Mouse (Mus musculus): ENCODE measurements around the gene Eci2. TPM values are rescaled to one million over a fixed set of nuclear protein-coding genes. Genes with fewer than 3 reads are reported as not detected.
"Not testable (repeated sequence)": the region's sequence is repeated elsewhere in the genome, so short reads cannot be mapped to it uniquely, and the experiment has no call there.

The Eci2 gene
- polyA plus RNA-seq, 1 experiment: 61.1 TPM

GRCm38 (mm10) chr13:34964866-34965265, 62.0 kb downstream of the Eci2 start:
- Histone ChIP-seq H3K27ac (ENCODE audit: insufficient read depth, low read length) (no peak overlapping the region), H3K4me1 (ENCODE audit: control insufficient read depth, insufficient read depth, low read length) (peaks cover 2% of the 10 kb centered on the region), H3K4me3 (ENCODE audit: insufficient read depth, low read length) (no peak overlapping the region)
- TF ChIP-seq CTCF (IDR thresholded peaks at IDR 0.05; ENCODE audit: extremely low read depth, insufficient read depth, low read length) (no peak), POLR2A (IDR thresholded peaks at IDR 0.05; ENCODE audit: extremely low read depth, insufficient read depth, low read length) (no peak)

DNA sequence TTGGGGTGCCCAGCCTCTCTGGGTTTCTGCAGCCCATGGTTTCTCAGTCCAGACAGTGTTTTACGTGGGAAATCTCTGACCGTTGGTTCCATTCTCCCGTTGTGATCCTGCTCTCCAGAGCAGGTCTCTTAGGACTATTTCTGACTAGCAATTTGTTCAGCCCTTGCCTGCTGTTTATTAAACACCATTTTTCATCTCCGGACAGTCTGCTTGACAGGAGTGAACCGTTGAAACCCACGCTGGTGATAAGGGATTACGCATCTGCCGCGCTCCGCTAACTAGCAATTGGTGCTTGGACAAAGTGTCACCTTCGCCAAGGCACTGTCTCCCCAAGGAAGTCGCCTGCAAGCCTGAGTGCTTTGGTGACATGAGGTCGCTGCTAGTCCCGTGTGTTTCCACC, 62.5 kb downstream of the Eci2 start:
- no peak for TF ChIP-seq POLR2A (IDR thresholded peaks at IDR 0.05; ENCODE audit: extremely low read depth, insufficient read depth, low read length)
- no peak for TF ChIP-seq CTCF (IDR thresholded peaks at IDR 0.05; ENCODE audit: extremely low read depth, insufficient read depth, low read length)
- Histone ChIP-seq H3K27ac (ENCODE audit: insufficient read depth, low read length) (no peak overlapping the region), H3K4me1 (ENCODE audit: control insufficient read depth, insufficient read depth, low read length) (peaks cover 2% of the 10 kb centered on the region), H3K4me3 (ENCODE audit: insufficient read depth, low read length) (no peak overlapping the region)

GRCm38 (mm10) chr13:34963511-34964397, 63.1 kb downstream of the Eci2 start, which contains the start of gene Eci3:
Gene Eci3 (minus strand): TSS chr13:34963810.
- Histone ChIP-seq H3K27ac (ENCODE audit: insufficient read depth, low read length) (no peak within 1 kb of the TSS), H3K4me3 (ENCODE audit: insufficient read depth, low read length) (no peak within 1 kb of the TSS), H3K4me1 (ENCODE audit: control insufficient read depth, insufficient read depth, low read length) (peaks cover 2% of the 10 kb centered on the region)
- TF ChIP-seq CTCF (IDR thresholded peaks at IDR 0.05; ENCODE audit: extremely low read depth, insufficient read depth, low read length): no peak
- no peak for TF ChIP-seq POLR2A (IDR thresholded peaks at IDR 0.05; ENCODE audit: extremely low read depth, insufficient read depth, low read length)

- peaks cover 2% of the 10 kb centered on the region for H3K4me1 ChIP-seq (ENCODE audit: control insufficient read depth, insufficient read depth, low read length)
- H3K4me3 ChIP-seq (ENCODE audit: insufficient read depth, low read length): no peak overlapping the region
- H3K27ac ChIP-seq (ENCODE audit: insufficient read depth, low read length): no peak overlapping the region
- no peak for TF ChIP-seq POLR2A (IDR thresholded peaks at IDR 0.05; ENCODE audit: extremely low read depth, insufficient read depth, low read length)
- TF ChIP-seq CTCF (IDR thresholded peaks at IDR 0.05; ENCODE audit: extremely low read depth, insufficient read depth, low read length): no peak
Measured at GRCm38 (mm10) chr13:34960996-34961770, 65.7 kb downstream of the Eci2 start.

DNA sequence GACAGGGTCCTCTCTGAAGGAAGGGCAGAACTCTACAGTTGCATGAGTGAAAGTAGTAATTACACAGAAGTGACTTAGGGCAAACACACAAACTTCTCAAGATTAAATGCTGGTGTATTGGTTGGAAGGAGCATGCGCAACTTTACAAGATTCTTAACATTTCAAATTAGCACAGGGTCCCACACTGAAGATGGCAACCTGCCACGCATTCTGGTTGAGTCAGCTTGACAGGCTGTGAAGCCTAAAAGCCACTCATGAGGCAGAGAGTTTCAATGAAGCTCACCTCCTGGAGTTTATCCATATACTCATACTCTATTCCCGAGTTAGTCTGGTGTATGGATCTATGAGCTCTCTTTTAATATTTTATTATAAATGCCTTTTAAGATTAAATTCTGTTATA, 68.7 kb downstream of the Eci2 start:
- not testable (repeated sequence) for H3K27ac ChIP-seq (ENCODE audit: insufficient read depth, low read length); H3K4me3 ChIP-seq (ENCODE audit: insufficient read depth, low read length); H3K4me1 ChIP-seq (ENCODE audit: control insufficient read depth, insufficient read depth, low read length)

DNA sequence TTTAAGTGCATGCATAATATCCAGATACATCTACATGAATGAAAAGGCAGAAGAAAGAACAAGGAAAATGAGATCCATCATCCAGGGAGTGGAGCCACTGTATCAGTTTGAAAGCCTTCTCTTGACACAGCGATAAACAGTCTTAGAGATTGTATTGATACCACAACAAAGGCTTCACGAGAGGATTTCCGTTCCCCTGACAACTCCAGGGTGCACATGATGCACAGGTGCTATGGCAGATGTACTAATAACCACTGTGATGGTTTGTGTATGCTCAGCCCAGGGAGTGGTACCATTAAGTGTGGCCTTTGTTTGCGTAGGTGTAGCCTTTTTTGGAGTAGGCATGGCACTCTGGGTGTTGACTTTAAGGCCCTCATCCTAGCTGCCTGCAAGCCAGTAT, 70.0 kb downstream of the Eci2 start:
- no peak for TF ChIP-seq CTCF (IDR thresholded peaks at IDR 0.05; ENCODE audit: extremely low read depth, insufficient read depth, low read length)
- TF ChIP-seq POLR2A (IDR thresholded peaks at IDR 0.05; ENCODE audit: extremely low read depth, insufficient read depth, low read length): no peak
- Histone ChIP-seq H3K4me3 (ENCODE audit: insufficient read depth, low read length) (no peak overlapping the region), H3K4me1 (ENCODE audit: control insufficient read depth, insufficient read depth, low read length) (no peaks in the 10 kb centered on the region), H3K27ac (ENCODE audit: insufficient read depth, low read length) (no peak overlapping the region)

DNA sequence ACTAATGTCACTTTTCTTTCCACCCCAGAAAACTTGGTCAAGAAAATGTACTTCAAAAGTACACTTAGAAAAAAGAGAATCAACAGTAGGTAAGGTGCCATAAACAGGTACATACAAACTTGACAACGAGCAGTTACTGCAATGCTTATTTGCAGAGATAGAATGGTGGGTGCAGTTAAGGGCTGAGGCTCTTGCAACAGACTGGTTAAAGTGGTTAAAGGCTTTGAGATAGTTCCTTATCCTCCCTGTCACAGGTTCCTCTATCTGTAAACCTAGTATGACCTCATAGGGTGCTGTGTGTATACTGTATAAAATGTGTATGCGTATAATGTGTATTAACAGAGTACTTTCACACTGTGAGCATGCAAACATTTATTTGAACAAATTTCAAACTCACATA, 75.5 kb downstream of the Eci2 start:
- not testable (repeated sequence) for H3K27ac ChIP-seq (ENCODE audit: insufficient read depth, low read length); H3K4me3 ChIP-seq (ENCODE audit: insufficient read depth, low read length); H3K4me1 ChIP-seq (ENCODE audit: control insufficient read depth, insufficient read depth, low read length)

DNA sequence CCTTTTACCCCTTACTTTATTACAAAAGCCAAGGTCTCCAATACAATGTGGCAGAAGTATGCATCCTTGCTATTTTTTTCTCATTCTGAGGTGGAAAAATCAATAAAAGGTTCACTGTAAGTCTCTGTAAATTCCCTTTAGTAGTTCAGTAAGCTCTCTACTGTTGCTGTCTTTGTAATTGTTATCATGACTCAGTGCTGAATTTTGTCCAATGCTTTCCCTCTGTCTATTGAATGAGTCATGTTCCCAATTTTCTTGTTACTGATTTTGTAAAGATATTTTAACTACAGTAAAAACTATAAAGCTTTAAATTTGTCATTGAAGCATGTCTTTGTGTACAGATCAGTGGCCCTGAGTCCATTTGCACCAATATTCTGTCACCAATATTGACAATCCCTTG, 84.5 kb downstream of the Eci2 start:
- TF ChIP-seq POLR2A (IDR thresholded peaks at IDR 0.05; ENCODE audit: extremely low read depth, insufficient read depth, low read length) (no peak), CTCF (IDR thresholded peaks at IDR 0.05; ENCODE audit: extremely low read depth, insufficient read depth, low read length) (no peak)
- H3K4me3 ChIP-seq (ENCODE audit: insufficient read depth, low read length): no peak overlapping the region
- no peak overlapping the region for H3K27ac ChIP-seq (ENCODE audit: insufficient read depth, low read length)
- H3K4me1 ChIP-seq (ENCODE audit: control insufficient read depth, insufficient read depth, low read length): no peaks in the 10 kb centered on the region

- TF ChIP-seq CTCF (IDR thresholded peaks at IDR 0.05; ENCODE audit: extremely low read depth, insufficient read depth, low read length): no peak
- no peak for TF ChIP-seq POLR2A (IDR thresholded peaks at IDR 0.05; ENCODE audit: extremely low read depth, insufficient read depth, low read length)
- Histone ChIP-seq H3K4me1 (ENCODE audit: control insufficient read depth, insufficient read depth, low read length) (no peaks in the 10 kb centered on the region), H3K27ac (ENCODE audit: insufficient read depth, low read length) (no peak overlapping the region), H3K4me3 (ENCODE audit: insufficient read depth, low read length) (no peak overlapping the region)
Measured at GRCm38 (mm10) chr13:34934931-34935644, 91.8 kb downstream of the Eci2 start.

Other genes with a start within 250 kb of the Eci2 start
- gene Prpf4b, start 151.8 kb downstream of the Eci2 start, polyA plus RNA-seq (2012; rRNA removed): 91.6 and 103 TPM in 2 replicates
- gene Fam217a, start 102.8 kb downstream of the Eci2 start, polyA plus RNA-seq (2012; rRNA removed): 0.68 and 0.88 TPM in 2 replicates
- gene 4933417A18Rik, start 102.7 kb downstream of the Eci2 start, polyA plus RNA-seq (2012; rRNA removed): not detected in 2 replicates
- not detected in 2 replicates for gene Eci3, start 63.3 kb downstream of the Eci2 start, polyA plus RNA-seq (2012; rRNA removed)